Mouse (Mus musculus): ENCODE results near the gene Sgsm2.

The Sgsm2 gene

DNA sequence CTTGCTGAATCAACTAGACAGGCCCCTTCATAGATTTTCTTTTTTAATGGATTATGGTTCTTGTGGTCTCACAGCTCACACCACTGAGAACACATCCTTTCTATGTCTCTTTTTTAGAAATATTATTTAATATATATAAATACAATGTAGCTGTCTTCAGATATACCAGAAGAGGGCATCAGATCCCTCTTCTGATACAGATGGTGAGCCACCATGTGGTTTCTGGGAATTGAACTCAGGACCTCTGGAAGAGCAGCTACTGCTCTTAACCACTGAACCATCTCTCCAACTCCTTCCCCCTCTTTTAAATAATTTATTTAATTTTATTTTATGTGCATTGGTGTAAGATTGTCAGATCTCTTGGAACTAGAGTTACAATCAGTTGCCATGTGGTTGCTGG lies 86.7 kb downstream of the Sgsm2 start:
- Histone ChIP-seq H3K4me3 (replicated peaks; ENCODE audit: low read length) (no peak overlapping the region), H3K36me3 (ENCODE audit: insufficient read depth, low read length) (peaks cover 79% of the 10 kb centered on the region), H3K4me1 (replicated peaks; ENCODE audit: low read depth, low read length) (peaks cover 16% of the 10 kb centered on the region), H3K9me3 (ENCODE audit: low read length) (no peaks in the 10 kb centered on the region), H3K27me3 (ENCODE audit: insufficient read depth, low read length) (no peaks in the 10 kb centered on the region)
- TF ChIP-seq POU5F1 (IDR thresholded peaks at IDR 0.05; ENCODE audit: borderline replicate concordance, low read length) = no peak
- TF ChIP-seq NANOG (IDR thresholded peaks at IDR 0.05; ENCODE audit: borderline replicate concordance, low read length) = no peak
- no peak for TF ChIP-seq CTCF (conservative IDR thresholded peaks at IDR 0.05; ENCODE audit: low read length)

DNA sequence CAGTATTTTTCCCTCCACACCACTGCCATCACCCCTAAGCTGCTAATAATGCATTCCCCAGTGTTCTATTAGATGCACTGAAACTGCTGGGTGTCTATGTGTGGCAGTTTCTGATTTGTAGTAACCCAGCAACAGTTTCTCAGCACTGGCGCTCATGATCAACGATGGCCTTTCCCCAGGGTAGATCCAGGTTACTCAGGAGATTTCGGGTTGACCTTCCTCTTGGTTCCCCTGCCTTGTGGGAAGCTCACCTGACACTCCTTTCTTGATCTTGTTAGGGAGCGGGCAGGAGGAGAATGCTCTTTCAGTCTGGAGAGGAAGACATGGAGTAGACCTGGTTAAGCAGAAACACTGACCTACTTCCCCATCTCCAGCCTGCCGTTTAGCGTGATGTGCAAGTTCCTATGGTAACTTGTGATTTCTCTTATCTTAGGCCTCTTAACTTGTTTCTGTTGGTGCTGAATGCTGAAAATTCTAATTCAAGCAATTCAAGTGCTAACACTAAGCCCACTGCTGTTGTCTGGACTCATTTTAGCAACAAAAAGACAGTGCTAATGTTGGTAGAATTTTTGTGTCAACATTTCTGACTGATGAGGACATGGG lies 88.5 kb downstream of the Sgsm2 start:
- Histone ChIP-seq H3K36me3 (ENCODE audit: insufficient read depth, low read length) (peaks cover 79% of the 10 kb centered on the region), H3K4me3 (replicated peaks; ENCODE audit: low read length) (no peak overlapping the region), H3K4me1 (replicated peaks; ENCODE audit: low read depth, low read length) (peaks cover 16% of the 10 kb centered on the region), H3K27me3 (ENCODE audit: insufficient read depth, low read length) (no peaks in the 10 kb centered on the region), H3K9me3 (ENCODE audit: low read length) (no peaks in the 10 kb centered on the region)
- TF ChIP-seq CTCF (conservative IDR thresholded peaks at IDR 0.05; ENCODE audit: low read length) = no peak
- no peak for TF ChIP-seq POU5F1 (IDR thresholded peaks at IDR 0.05; ENCODE audit: borderline replicate concordance, low read length)
- TF ChIP-seq NANOG (IDR thresholded peaks at IDR 0.05; ENCODE audit: borderline replicate concordance, low read length) = no peak

GRCm38 (mm10) chr11:74807246-74807882 lies 89.5 kb downstream of the Sgsm2 start:
- Histone ChIP-seq H3K27me3 (ENCODE audit: insufficient read depth, low read length) (no peaks in the 10 kb centered on the region), H3K9me3 (ENCODE audit: low read length) (no peaks in the 10 kb centered on the region), H3K4me1 (replicated peaks; ENCODE audit: low read depth, low read length) (peaks cover 15% of the 10 kb centered on the region), H3K36me3 (ENCODE audit: insufficient read depth, low read length) (peaks cover 79% of the 10 kb centered on the region), H3K4me3 (replicated peaks; ENCODE audit: low read length) (no peak overlapping the region)
- TF ChIP-seq CTCF (conservative IDR thresholded peaks at IDR 0.05; ENCODE audit: low read length) = no peak
- no peak for TF ChIP-seq POU5F1 (IDR thresholded peaks at IDR 0.05; ENCODE audit: borderline replicate concordance, low read length)
- no peak for TF ChIP-seq NANOG (IDR thresholded peaks at IDR 0.05; ENCODE audit: borderline replicate concordance, low read length)

- Histone ChIP-seq H3K27me3 (ENCODE audit: insufficient read depth, low read length) (no peaks in the 10 kb centered on the region), H3K9me3 (ENCODE audit: low read length) (no peaks in the 10 kb centered on the region), H3K36me3 (ENCODE audit: insufficient read depth, low read length) (peaks cover 90% of the 10 kb centered on the region), H3K4me3 (replicated peaks; ENCODE audit: low read length) (no peak overlapping the region), H3K4me1 (replicated peaks; ENCODE audit: low read depth, low read length) (peaks cover 16% of the 10 kb centered on the region; the same call in 1 of the 2 replicates)
- TF ChIP-seq NANOG (IDR thresholded peaks at IDR 0.05; ENCODE audit: borderline replicate concordance, low read length) (no peak), CTCF (conservative IDR thresholded peaks at IDR 0.05; ENCODE audit: low read length) (no peak), POU5F1 (IDR thresholded peaks at IDR 0.05; ENCODE audit: borderline replicate concordance, low read length) (no peak)
These were observed 92.7 kb downstream of the Sgsm2 start for GRCm38 (mm10) chr11:74804081-74804627.

DNA sequence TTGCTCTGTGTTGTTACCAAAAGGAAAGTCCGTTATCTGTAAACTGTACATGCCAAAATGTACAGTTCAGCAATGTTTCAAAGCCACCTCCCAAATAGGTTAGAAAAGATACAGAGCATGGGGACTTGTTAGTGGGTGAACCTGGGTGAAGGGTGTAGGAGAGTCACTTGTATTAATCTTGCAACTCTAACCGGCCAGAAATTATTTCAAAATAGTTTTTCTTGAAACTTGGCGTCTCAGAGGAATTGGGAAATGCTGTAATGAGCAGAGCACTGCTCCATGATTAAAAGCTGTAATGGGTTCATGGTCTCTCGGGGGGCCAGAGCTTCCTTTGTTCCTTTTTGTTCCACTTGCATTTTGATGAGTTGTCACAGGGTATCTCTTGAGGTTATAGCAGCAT lies 96.2 kb downstream of the Sgsm2 start:
- TF ChIP-seq NANOG (IDR thresholded peaks at IDR 0.05; ENCODE audit: borderline replicate concordance, low read length) = no peak
- TF ChIP-seq CTCF (conservative IDR thresholded peaks at IDR 0.05; ENCODE audit: low read length) = no peak
- no peak for TF ChIP-seq POU5F1 (IDR thresholded peaks at IDR 0.05; ENCODE audit: borderline replicate concordance, low read length)
- no peaks in the 10 kb centered on the region for H3K9me3 ChIP-seq (ENCODE audit: low read length)
- peaks cover 8% of the 10 kb centered on the region; the same call in 1 of the 2 replicates for H3K4me1 ChIP-seq (replicated peaks; ENCODE audit: low read depth, low read length)
- H3K36me3 ChIP-seq (ENCODE audit: insufficient read depth, low read length) = peaks cover 90% of the 10 kb centered on the region
- no peaks in the 10 kb centered on the region for H3K27me3 ChIP-seq (ENCODE audit: insufficient read depth, low read length)
- H3K4me3 ChIP-seq (replicated peaks; ENCODE audit: low read length) = no peak overlapping the region
